ENCODE assay signal across 19 mouse cellular contexts in the genomic region with DNA sequence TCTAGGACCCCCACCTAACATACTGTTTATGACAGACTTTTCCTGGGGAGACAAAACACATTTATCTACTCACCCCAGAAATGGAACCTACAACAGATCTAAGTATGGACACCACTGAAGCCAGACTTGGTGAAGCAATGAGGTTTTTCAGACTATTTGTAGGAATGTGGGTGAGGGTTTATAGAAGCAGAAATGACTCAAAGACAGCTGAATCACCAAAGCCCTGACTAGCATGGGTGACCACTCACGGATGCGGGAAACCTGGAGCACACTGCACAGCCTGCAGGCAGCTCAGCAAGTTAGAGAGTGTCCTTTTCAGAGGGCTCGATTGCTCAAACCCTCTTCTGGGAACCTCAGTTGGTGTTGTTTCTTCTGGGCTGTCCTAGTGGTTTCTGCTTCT. TPM values are rescaled to one million over a fixed set of nuclear protein-coding genes. Genes with fewer than 3 reads are reported as not detected.
DNase-seq lines count a peak whose midpoint lies in the region; TF ChIP-seq lines count a peak whose summit lies in the region.
"Had no signal": no experiment of that assay in that cellular context is flagged by ENCODE, and none has a peak within 500 bp of the region (broad histone marks: within the 10 kb centered on the region; RNA-seq: fewer than 3 reads in every experiment).

No protein-coding gene starts in this region.

- TF ChIP-seq CTCF in gastrocnemius, adult 2 months (IDR thresholded peaks at IDR 0.05) = no peak

- H3K27ac ChIP-seq in gastrocnemius, adult 2 months = no peak overlapping the region
- H3K27ac ChIP-seq: embryonic facial prominence, embryonic 10.5 days; embryonic facial prominence, embryonic 12.5 days; forebrain, embryonic 13.5 days; forebrain, embryonic 15.5 days had no signal

- DNase-seq in heart, adult 11 months = peak; percentile 74
- no peak for DNase-seq in heart, postnatal 25 days (ENCODE audit: low spot score)
- DNase-seq in right cerebral cortex, adult 2 months (ENCODE audit: low spot score in 2 of 2) = peak; percentile 25 to 30
- DNase-seq in right cerebral cortex, postnatal 4 days = no peak
- DNase-seq in gastrocnemius, adult 2 months = no peak
- DNase-seq: adrenal gland, adult 2 months; adrenal gland, postnatal 10 days; adrenal gland, postnatal 25 days; cerebellum, adult 11-12 months; cerebellum, adult 2 months; cerebellum, adult 9-10 months; cerebellum, postnatal 10 days; cerebellum, postnatal 25 days; forebrain, postnatal 0 days had no signal

- intact Hi-C loops in heart, postnatal 25 days (cut with DNase I) = no loop called here
- intact Hi-C loops in gastrocnemius, adult 2 months (cut with DNase I) = no loop called here

- H3K4me3 ChIP-seq in gastrocnemius, adult 2 months = no peak overlapping the region
- H3K4me3 ChIP-seq: embryonic facial prominence, embryonic 10.5 days; embryonic facial prominence, embryonic 12.5 days; forebrain, embryonic 13.5 days; forebrain, embryonic 15.5 days had no signal

RNA-seq across cellular contexts. Expression of gene Ptprt, which starts 36.2 kb away (rescaled TPM):
- total RNA-seq in heart, postnatal 25 days (2021) = under 1 TPM; 0.16 to 0.31 TPM
- under 1 TPM; 0.18 to 0.92 TPM for total RNA-seq in gastrocnemius, adult 2 months (2021)
- total RNA-seq: MEL had no signal

Comparison
In these comparisons a context has a peak if more than half of its experiments do, and no peak if none do; other contexts are left out.
1. DNase-seq: peak in heart, adult 11 months (single experiment) and right cerebral cortex, adult 2 months (2 of 2); none in heart, postnatal 25 days (single experiment), right cerebral cortex, postnatal 4 days (single experiment) and gastrocnemius, adult 2 months (single experiment).